Mouse (Mus musculus): Measurements from ENCODE around the gene Siglecf.
A peak's percentile ranks its signal among the peaks of the same experiment; 100 is the strongest.
"Not testable (repeated sequence)": the region's sequence is repeated elsewhere in the genome, so short reads cannot be mapped to it uniquely, and the experiment has no call there.

Gene Siglecf

DNA sequence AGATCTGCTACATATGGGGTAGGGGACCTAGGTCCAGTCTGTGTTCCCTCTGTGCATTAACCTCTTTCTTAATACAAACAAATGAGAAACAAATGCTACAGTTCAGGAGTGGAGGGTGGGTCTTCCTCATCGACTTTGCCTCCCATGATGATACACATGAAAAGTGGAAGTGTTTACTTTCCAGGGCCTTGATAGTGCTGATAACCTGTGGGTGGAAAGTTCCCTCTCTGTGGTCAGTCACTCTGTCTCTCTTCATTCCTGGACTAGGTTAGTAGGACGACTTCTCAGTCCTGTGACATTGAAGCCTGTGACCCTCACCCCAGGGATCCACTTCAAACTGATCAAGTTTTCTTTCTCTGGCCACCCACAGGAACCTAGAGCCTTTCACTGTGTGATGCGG lies at the start of gene Siglecf:
TSS of gene Siglecf (plus strand) at position 188 of the 400 bp plus-strand sequence.
- no peak for DNase-seq (ENCODE audit: extremely low spot score, low read depth, low spot score)

- DNase-seq (ENCODE audit: extremely low spot score, low read depth, low spot score) = no peak
These were observed 45.9 kb upstream of the Siglecf start for GRCm38 (mm10) chr7:43305235-43305634.

DNA sequence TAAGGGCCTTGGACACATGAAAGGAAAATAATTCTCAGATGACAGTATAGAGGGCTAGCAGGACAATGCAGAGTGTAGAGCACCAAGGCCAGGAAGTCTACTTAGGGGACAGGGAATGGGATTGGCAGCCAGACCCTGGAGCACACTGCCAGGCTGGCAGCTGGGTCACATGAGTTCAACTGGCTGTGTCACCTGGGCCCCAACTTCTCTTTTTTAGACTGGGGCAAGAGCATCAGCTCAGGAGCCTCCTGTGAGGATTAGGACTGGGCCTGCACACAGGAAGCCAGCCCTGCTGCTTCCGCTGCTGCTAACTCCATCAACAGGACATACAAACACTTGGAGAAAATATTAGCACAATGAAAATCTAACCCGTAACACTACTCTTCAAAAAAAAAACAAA lies 42.1 kb upstream of the Siglecf start:
- DNase-seq (ENCODE audit: extremely low spot score, low read depth, low spot score) = no peak

- DNase-seq (ENCODE audit: extremely low spot score, low read depth, low spot score) = no peak
These were observed 39.5 kb upstream of the Siglecf start for GRCm38 (mm10) chr7:43311632-43312031.

- DNase-seq (ENCODE audit: extremely low spot score, low read depth, low spot score) = no peak
These were observed 38.6 kb upstream of the Siglecf start for GRCm38 (mm10) chr7:43312386-43313012.

DNA sequence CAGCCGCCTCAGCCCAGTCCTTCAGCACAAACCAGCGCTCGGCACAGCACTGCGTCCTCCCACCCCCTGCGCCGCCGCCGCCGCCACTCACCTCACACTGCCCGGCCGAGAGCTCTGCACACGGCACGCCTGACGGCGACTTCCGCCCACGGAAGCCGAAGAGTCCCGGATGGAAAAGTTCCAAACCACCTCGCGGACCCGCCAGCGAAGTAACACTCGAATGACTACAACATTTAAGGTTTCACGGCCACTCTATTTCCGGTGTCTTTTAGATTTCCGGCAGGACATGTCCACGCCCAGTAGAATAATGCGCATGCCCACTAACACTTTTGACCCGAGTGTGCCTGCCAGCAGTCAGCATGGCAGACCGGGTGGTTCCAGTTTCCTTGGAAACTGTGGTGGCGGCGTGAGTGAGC lies 38.1 kb upstream of the Siglecf start, which contains the start of gene Zfp715:
TSS of gene Zfp715 (minus strand) at position 282 of the 416 bp plus-strand sequence.
- DNase-seq (ENCODE audit: extremely low spot score, low read depth, low spot score) = peak; percentile 83

DNA sequence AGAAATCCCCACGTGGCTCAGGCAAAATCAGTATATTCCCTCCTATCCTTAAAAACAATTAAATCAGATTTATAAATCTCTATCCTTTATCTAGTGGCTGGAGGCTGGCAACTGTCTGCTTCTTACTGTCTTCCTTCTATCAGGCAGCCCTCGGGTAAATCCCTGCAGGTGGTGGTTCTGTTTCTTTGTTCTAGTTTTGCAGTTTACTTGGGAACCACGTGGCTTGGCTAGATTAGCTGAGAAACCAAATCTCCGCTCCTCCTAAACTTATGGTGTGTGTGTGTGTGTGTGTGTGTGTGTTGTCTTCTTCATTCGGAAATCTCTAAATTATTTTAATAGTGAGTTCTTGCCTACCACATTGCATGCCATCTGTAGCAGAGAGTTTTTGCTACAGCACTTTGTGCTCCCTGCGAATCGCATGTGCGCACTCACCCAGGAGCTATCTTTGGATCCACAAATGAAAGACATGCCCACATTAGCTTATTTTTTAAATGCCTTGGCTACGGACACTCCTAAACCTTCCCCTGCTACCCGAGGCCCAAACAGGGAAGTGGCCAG lies 24.8 kb upstream of the Siglecf start:
- no peak for DNase-seq (ENCODE audit: extremely low spot score, low read depth, low spot score)

DNA sequence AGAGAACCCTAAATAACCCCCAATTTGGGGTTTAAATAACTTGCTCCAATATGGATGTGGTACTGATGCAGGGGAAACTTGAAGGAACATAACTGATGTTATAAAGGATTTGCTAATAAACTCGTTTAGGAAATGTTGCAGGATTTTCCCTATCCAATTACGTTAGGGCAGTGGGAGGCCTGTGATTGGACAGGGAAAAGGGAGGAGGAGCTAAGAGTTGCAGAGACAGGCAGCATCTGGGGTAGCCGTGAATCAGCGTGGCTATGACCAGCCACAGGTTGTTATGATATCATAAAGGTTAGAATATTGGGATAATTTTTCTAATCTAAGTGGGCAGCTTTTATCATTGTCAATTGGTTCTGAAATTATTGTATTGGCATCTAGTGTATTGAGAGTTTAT lies 23.0 kb upstream of the Siglecf start:
- no peak for DNase-seq (ENCODE audit: extremely low spot score, low read depth, low spot score)

- DNase-seq (ENCODE audit: extremely low spot score, low read depth, low spot score) = no peak
These were observed 17.9 kb upstream of the Siglecf start for GRCm38 (mm10) chr7:43333203-43333602.

- DNase-seq (ENCODE audit: extremely low spot score, low read depth, low spot score) = no peak
These were observed 17.2 kb upstream of the Siglecf start for GRCm38 (mm10) chr7:43333899-43334298.

GRCm38 (mm10) chr7:43340771-43341170 lies 10.4 kb upstream of the Siglecf start:
- DNase-seq (ENCODE audit: extremely low spot score, low read depth, low spot score) = no peak

DNA sequence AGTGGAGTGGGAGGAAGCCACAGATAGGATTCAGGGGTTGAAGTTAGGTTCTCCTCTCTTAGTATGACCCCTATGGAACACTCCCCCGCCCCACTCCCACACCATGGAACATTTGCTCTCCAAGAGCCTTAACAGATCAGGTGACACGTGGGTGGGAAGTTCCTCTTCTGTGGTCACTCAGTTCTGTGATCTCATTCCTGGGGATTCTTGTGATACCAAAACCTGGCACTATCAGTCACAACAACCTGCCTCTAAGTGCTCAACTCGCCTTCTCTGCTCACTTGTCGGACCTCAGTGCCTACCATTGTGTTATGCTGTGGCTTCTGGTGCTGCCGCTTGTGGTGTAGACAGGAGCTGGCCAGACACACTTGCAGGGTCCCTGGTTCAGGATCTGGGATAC lies 8.0 kb upstream of the Siglecf start:
- DNase-seq (ENCODE audit: extremely low spot score, low read depth, low spot score) = no peak

DNA sequence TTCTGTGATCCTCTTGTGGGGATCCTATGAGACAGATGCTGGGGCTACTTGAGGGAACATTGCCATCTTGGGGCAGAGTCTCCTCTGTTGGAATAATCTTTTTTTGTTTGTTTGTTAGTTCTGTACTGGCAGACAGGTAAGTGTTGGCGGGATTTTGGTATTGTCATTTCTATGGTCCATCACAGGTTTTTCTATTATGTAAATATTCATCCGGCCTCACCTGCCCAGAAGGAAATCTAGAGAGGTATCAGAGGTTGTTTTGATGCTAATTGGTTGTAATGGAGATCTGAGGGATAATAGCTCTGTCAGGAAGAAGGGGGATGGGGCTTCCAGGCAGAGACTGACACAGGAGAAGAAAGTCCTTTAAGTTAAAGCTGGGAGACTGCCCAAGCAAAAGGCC lies 7.1 kb upstream of the Siglecf start:
- DNase-seq (ENCODE audit: extremely low spot score, low read depth, low spot score) = no peak

GRCm38 (mm10) chr7:43344491-43344890 lies 6.7 kb upstream of the Siglecf start:
- DNase-seq (ENCODE audit: extremely low spot score, low read depth, low spot score) = no peak

GRCm38 (mm10) chr7:43346148-43346547 lies 5.0 kb upstream of the Siglecf start:
- no peak for DNase-seq (ENCODE audit: extremely low spot score, low read depth, low spot score)

- DNase-seq (ENCODE audit: extremely low spot score, low read depth, low spot score) = no peak
These were observed 4.6 kb upstream of the Siglecf start for GRCm38 (mm10) chr7:43346571-43346970.

GRCm38 (mm10) chr7:43349623-43350022 lies 1.5 kb upstream of the Siglecf start:
- not testable (repeated sequence) for DNase-seq (ENCODE audit: extremely low spot score, low read depth, low spot score)

- no peak for DNase-seq (ENCODE audit: extremely low spot score, low read depth, low spot score)
These were observed 2.0 kb downstream of the Siglecf start for GRCm38 (mm10) chr7:43353118-43353517.

- no peak for DNase-seq (ENCODE audit: extremely low spot score, low read depth, low spot score)
These were observed 2.6 kb downstream of the Siglecf start for GRCm38 (mm10) chr7:43353758-43354157.

DNA sequence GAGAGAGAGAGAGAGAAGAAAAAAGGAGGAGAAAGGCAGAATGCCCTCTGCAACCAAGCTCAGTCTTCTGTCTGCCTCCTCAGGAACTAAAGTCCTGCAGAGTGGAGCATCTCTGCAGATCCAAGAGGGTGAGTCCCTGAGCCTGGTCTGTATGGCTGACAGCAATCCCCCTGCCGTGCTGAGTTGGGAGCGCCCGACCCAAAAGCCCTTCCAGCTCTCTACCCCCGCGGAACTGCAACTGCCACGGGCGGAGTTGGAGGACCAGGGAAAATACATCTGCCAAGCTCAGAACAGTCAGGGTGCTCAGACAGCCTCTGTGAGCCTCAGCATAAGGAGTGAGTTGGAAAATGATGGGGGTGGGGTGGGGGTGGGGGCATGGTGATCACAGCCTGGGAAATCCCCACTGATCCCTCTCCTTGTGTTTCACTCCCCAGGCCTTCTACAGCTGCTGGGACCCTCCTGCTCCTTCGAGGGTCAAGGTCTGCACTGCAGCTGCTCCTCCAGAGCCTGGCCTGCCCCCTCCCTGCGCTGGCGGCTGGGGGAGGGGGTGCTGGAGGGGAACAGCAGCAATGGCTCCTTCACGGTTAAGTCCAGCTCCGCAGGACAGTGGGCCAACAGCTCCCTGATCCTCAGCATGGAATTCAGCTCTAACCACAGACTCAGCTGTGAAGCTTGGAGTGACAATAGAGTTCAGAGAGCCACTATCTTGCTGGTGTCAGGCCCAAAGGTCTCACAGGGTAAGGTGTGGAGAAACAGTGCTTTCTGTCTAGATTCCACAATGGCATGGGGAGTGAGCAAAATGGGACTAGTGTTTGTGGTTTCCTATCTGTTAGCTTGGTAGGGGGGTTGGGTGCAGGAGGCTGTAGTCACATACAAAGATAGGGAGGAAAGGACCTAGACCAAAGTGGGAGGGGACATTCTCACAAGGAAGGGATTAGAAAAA lies 4.0 kb downstream of the Siglecf start:
- no peak for DNase-seq (ENCODE audit: extremely low spot score, low read depth, low spot score)

DNA sequence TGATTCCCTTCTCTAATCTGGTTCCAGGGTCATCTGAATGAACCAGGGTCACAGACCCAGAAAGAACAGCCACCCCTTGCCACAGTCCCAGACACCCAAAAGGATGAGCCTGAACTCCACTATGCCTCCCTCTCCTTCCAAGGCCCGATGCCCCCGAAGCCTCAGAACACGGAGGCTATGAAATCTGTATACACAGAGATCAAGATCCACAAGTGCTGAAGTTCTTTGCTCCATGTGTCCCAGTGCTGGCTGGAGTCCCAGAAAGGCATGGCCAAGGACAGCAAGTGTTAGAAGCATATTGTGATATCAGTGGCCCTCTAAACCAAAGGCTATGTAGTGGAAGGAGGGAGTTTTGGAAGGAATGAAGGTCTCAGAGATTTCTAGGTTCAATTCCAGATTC lies 7.4 kb downstream of the Siglecf start:
- DNase-seq (ENCODE audit: extremely low spot score, low read depth, low spot score) = no peak

- no peak for DNase-seq (ENCODE audit: extremely low spot score, low read depth, low spot score)
These were observed 10.3 kb downstream of the Siglecf start for GRCm38 (mm10) chr7:43361442-43361841.
